Mouse (Mus musculus): ENCODE measurements around the gene Kctd2. TPM values are rescaled to one million over a fixed set of nuclear protein-coding genes. Genes with fewer than 3 reads are reported as not detected.
A peak's percentile ranks its signal among the peaks of the same experiment; 100 is the strongest.

Kctd2 gene
- polyA plus RNA-seq, 1 experiment = 32.4 TPM

- no peak overlapping the region for H3K4me3 ChIP-seq (replicated peaks; ENCODE audit: control insufficient read depth, low read depth, low read length)
- TF ChIP-seq POLR2A (IDR thresholded peaks at IDR 0.05; ENCODE audit: borderline replicate concordance, control insufficient read depth, low read depth, low read length) (no peak), CTCF (IDR thresholded peaks at IDR 0.05; ENCODE audit: control insufficient read depth, insufficient read depth, low read length) (no peak)
- WGBS = 87% methylated on average over 6 of the region's 6 CpGs
- H3K27ac ChIP-seq (ENCODE audit: control insufficient read depth, insufficient read depth, low read depth, low read length, poor library complexity) = no peak overlapping the region
- no peaks in the 10 kb centered on the region; the same call in 1 of the 2 replicates for H3K4me1 ChIP-seq (ENCODE audit: control insufficient read depth, insufficient read depth, low read length)
Measured at GRCm38 (mm10) chr11:115425671-115426070, 5.7 kb downstream of the Kctd2 start.

GRCm38 (mm10) chr11:115427482-115428331, 7.8 kb downstream of the Kctd2 start:
- Histone ChIP-seq H3K4me3 (replicated peaks; ENCODE audit: control insufficient read depth, low read depth, low read length) (no peak overlapping the region), H3K4me1 (ENCODE audit: control insufficient read depth, insufficient read depth, low read length) (no peaks in the 10 kb centered on the region), H3K27ac (ENCODE audit: control insufficient read depth, insufficient read depth, low read depth, low read length, poor library complexity) (no peak overlapping the region)
- TF ChIP-seq POLR2A (IDR thresholded peaks at IDR 0.05; ENCODE audit: borderline replicate concordance, control insufficient read depth, low read depth, low read length) (no peak), CTCF (IDR thresholded peaks at IDR 0.05; ENCODE audit: control insufficient read depth, insufficient read depth, low read length) (peak; percentile 74)
- 60% methylated on average over 20 of the region's 20 CpGs for WGBS

GRCm38 (mm10) chr11:115429307-115429706, 9.4 kb downstream of the Kctd2 start:
- TF ChIP-seq POLR2A (IDR thresholded peaks at IDR 0.05; ENCODE audit: borderline replicate concordance, control insufficient read depth, low read depth, low read length) (no peak), CTCF (IDR thresholded peaks at IDR 0.05; ENCODE audit: control insufficient read depth, insufficient read depth, low read length) (no peak)
- no peak overlapping the region for H3K27ac ChIP-seq (ENCODE audit: control insufficient read depth, insufficient read depth, low read depth, low read length, poor library complexity)
- no peaks in the 10 kb centered on the region for H3K4me1 ChIP-seq (ENCODE audit: control insufficient read depth, insufficient read depth, low read length)
- H3K4me3 ChIP-seq (replicated peaks; ENCODE audit: control insufficient read depth, low read depth, low read length) = no peak overlapping the region
- 83% methylated on average over 7 of the region's 7 CpGs for WGBS

GRCm38 (mm10) chr11:115430561-115430960, 10.6 kb downstream of the Kctd2 start:
- Histone ChIP-seq H3K4me3 (replicated peaks; ENCODE audit: control insufficient read depth, low read depth, low read length) (no peak overlapping the region), H3K4me1 (ENCODE audit: control insufficient read depth, insufficient read depth, low read length) (no peaks in the 10 kb centered on the region)
- WGBS = 90% methylated on average over 6 of the region's 6 CpGs

GRCm38 (mm10) chr11:115432814-115433213, 12.9 kb downstream of the Kctd2 start:
- no peak overlapping the region for H3K27ac ChIP-seq (ENCODE audit: control insufficient read depth, insufficient read depth, low read depth, low read length, poor library complexity)

More at GRCm38 (mm10) chr11:115430561-115430960, 10.6 kb downstream of the Kctd2 start:
- no peak overlapping the region for H3K27ac ChIP-seq (ENCODE audit: control insufficient read depth, insufficient read depth, low read depth, low read length, poor library complexity)
- TF ChIP-seq CTCF (IDR thresholded peaks at IDR 0.05; ENCODE audit: control insufficient read depth, insufficient read depth, low read length) (no peak), POLR2A (IDR thresholded peaks at IDR 0.05; ENCODE audit: borderline replicate concordance, control insufficient read depth, low read depth, low read length) (no peak)

GRCm38 (mm10) chr11:115433342-115433741, 13.4 kb downstream of the Kctd2 start:
- 86% methylated on average over 6 of the region's 6 CpGs for WGBS
- H3K4me1 ChIP-seq (ENCODE audit: control insufficient read depth, insufficient read depth, low read length) = no peaks in the 10 kb centered on the region
- no peak overlapping the region for H3K27ac ChIP-seq (ENCODE audit: control insufficient read depth, insufficient read depth, low read depth, low read length, poor library complexity)
- H3K4me3 ChIP-seq (replicated peaks; ENCODE audit: control insufficient read depth, low read depth, low read length) = no peak overlapping the region
- TF ChIP-seq POLR2A (IDR thresholded peaks at IDR 0.05; ENCODE audit: borderline replicate concordance, control insufficient read depth, low read depth, low read length) = no peak
- TF ChIP-seq CTCF (IDR thresholded peaks at IDR 0.05; ENCODE audit: control insufficient read depth, insufficient read depth, low read length) = no peak

More at GRCm38 (mm10) chr11:115432814-115433213, 12.9 kb downstream of the Kctd2 start:
- Histone ChIP-seq H3K4me3 (replicated peaks; ENCODE audit: control insufficient read depth, low read depth, low read length) (no peak overlapping the region), H3K4me1 (ENCODE audit: control insufficient read depth, insufficient read depth, low read length) (no peaks in the 10 kb centered on the region)
- WGBS = 86% methylated on average over 4 of the region's 4 CpGs
- TF ChIP-seq CTCF (IDR thresholded peaks at IDR 0.05; ENCODE audit: control insufficient read depth, insufficient read depth, low read length) = no peak
- TF ChIP-seq POLR2A (IDR thresholded peaks at IDR 0.05; ENCODE audit: borderline replicate concordance, control insufficient read depth, low read depth, low read length) = no peak

GRCm38 (mm10) chr11:115435596-115436337, 15.8 kb downstream of the Kctd2 start:
- Histone ChIP-seq H3K27ac (ENCODE audit: control insufficient read depth, insufficient read depth, low read depth, low read length, poor library complexity) (no peak overlapping the region), H3K4me1 (ENCODE audit: control insufficient read depth, insufficient read depth, low read length) (no peaks in the 10 kb centered on the region), H3K4me3 (replicated peaks; ENCODE audit: control insufficient read depth, low read depth, low read length) (no peak overlapping the region)
- no peak for TF ChIP-seq CTCF (IDR thresholded peaks at IDR 0.05; ENCODE audit: control insufficient read depth, insufficient read depth, low read length)
- TF ChIP-seq POLR2A (IDR thresholded peaks at IDR 0.05; ENCODE audit: borderline replicate concordance, control insufficient read depth, low read depth, low read length) = no peak
- WGBS = 18% methylated on average over 31 of the region's 31 CpGs

- WGBS = 64% methylated on average over 5 of the region's 5 CpGs
Measured at GRCm38 (mm10) chr11:115437571-115438122, 17.7 kb downstream of the Kctd2 start.

More at GRCm38 (mm10) chr11:115437571-115438122, 17.7 kb downstream of the Kctd2 start:
- TF ChIP-seq CTCF (IDR thresholded peaks at IDR 0.05; ENCODE audit: control insufficient read depth, insufficient read depth, low read length) = no peak
- no peak for TF ChIP-seq POLR2A (IDR thresholded peaks at IDR 0.05; ENCODE audit: borderline replicate concordance, control insufficient read depth, low read depth, low read length)
- Histone ChIP-seq H3K27ac (ENCODE audit: control insufficient read depth, insufficient read depth, low read depth, low read length, poor library complexity) (no peak overlapping the region), H3K4me1 (ENCODE audit: control insufficient read depth, insufficient read depth, low read length) (no peaks in the 10 kb centered on the region), H3K4me3 (replicated peaks; ENCODE audit: control insufficient read depth, low read depth, low read length) (no peak overlapping the region)

Measured in bone marrow, adult 2 months (tissue).